Comparison of ENCODE assay signal across 9 mouse cellular contexts in genomic region chr9:59692145-59692544, GRCm38 (mm10). TPM values are rescaled to one million over a fixed set of nuclear protein-coding genes. Genes with fewer than 3 reads are reported as not detected.
DNase-seq lines count a peak whose midpoint lies in the region; ATAC-seq lines count a peak whose summit lies in the region.
"Had no signal": no experiment of that assay in that cellular context is flagged by ENCODE, and none has a peak within 500 bp of the region (broad histone marks: within the 10 kb centered on the region; RNA-seq: fewer than 3 reads in every experiment).

No protein-coding gene starts in this region.

- no peak overlapping the region for H3K27ac ChIP-seq in kidney, embryonic 14.5 days (ENCODE audit: low read depth, low read length)

- ATAC-seq in kidney, embryonic 14.5 days (ENCODE audit: low FRiP score, low TSS enrichment) = peak; percentile 50; the same call in 1 of the 2 replicates

- peaks cover 13% of the 10 kb centered on the region; the same call in 1 of the 2 replicates for H3K4me1 ChIP-seq in kidney, embryonic 14.5 days (ENCODE audit: control insufficient read depth, insufficient read depth, low read length)

- H3K4me2 ChIP-seq in kidney, embryonic 14.5 days (replicated peaks; ENCODE audit: low read depth, low read length) = peak overlapping the region; percentile 62

- no peak overlapping the region for H3K9ac ChIP-seq in kidney, embryonic 14.5 days (ENCODE audit: low read depth, low read length)

- 37% methylated on average over 9 of the region's 9 CpGs for WGBS in kidney, embryonic 14.5 days

- no peaks in the 10 kb centered on the region for H3K9me3 ChIP-seq in kidney, embryonic 14.5 days (ENCODE audit: control insufficient read depth, low read length)

- DNase-seq in kidney, adult 8-10 months = no peak
- DNase-seq in cerebellum, adult 11-12 months = peak; percentile 60
- peak; percentile 45 to 58 for DNase-seq in frontal cortex, postnatal 10 days (ENCODE audit: low spot score in 2 of 2)
- peak; percentile 22 to 46 for DNase-seq in kidney, postnatal 36 days
- DNase-seq in lung, postnatal 10 days = peak; percentile 76
- DNase-seq in right cerebral cortex, postnatal 4 days = peak; percentile 74
- no peak for DNase-seq in spleen, adult 18-20 months

- no peaks in the 10 kb centered on the region for H3K27me3 ChIP-seq in kidney, embryonic 14.5 days (ENCODE audit: control insufficient read depth, insufficient read depth, low read length)
- H3K27me3 ChIP-seq: Patski had no signal

- H3K36me3 ChIP-seq in kidney, embryonic 14.5 days (ENCODE audit: control insufficient read depth, insufficient read depth, low read length) = no peaks in the 10 kb centered on the region

- H3K4me3 ChIP-seq in kidney, embryonic 14.5 days (ENCODE audit: low read length) = peak overlapping the region; percentile 31

RNA-seq across cellular contexts. Expression of gene Gramd2, which starts 12.2 kb away (rescaled TPM):
- polyA plus RNA-seq in kidney, embryonic 14.5 days (2014; fragmentation: Nextera tagmentation; extraction: Ambion mirVana) = 0.66 TPM in 2 replicates

RNA-seq across cellular contexts. Expression of gene Pkm, which starts 36.0 kb away (rescaled TPM):
- 879 and 1,230 TPM in 2 replicates for polyA plus RNA-seq in kidney, embryonic 14.5 days (2014; fragmentation: Nextera tagmentation; extraction: Ambion mirVana)

RNA-seq across cellular contexts. Expression of gene Senp8, which starts 58.4 kb away (rescaled TPM):
- polyA plus RNA-seq in kidney, embryonic 14.5 days (2014; fragmentation: Nextera tagmentation; extraction: Ambion mirVana) = 12.6 and 13.9 TPM in 2 replicates

RNA-seq across cellular contexts. Expression of gene Myo9a, which starts 58.6 kb away (rescaled TPM):
- 16.4 and 20.4 TPM in 2 replicates for polyA plus RNA-seq in kidney, embryonic 14.5 days (2014; fragmentation: Nextera tagmentation; extraction: Ambion mirVana)

Comparison
In these comparisons a context has a peak if more than half of its experiments do, and no peak if none do; other contexts are left out.
1. DNase-seq: peak in cerebellum, adult 11-12 months (single experiment), frontal cortex, postnatal 10 days (2 of 2), kidney, postnatal 36 days (2 of 2), lung, postnatal 10 days (single experiment) and right cerebral cortex, postnatal 4 days (single experiment); none in kidney, adult 8-10 months (0 of 2) and spleen, adult 18-20 months (0 of 2).